Mouse (Mus musculus) testis, postnatal 10 days (tissue): ENCODE results near the gene Reep1.

Experiments
- DNase-seq: peaks from one replicate; pipeline ENCODE4 v3.0.0; 2021; ENCODE audit warnings: low spot score

The Reep1 gene

DNA sequence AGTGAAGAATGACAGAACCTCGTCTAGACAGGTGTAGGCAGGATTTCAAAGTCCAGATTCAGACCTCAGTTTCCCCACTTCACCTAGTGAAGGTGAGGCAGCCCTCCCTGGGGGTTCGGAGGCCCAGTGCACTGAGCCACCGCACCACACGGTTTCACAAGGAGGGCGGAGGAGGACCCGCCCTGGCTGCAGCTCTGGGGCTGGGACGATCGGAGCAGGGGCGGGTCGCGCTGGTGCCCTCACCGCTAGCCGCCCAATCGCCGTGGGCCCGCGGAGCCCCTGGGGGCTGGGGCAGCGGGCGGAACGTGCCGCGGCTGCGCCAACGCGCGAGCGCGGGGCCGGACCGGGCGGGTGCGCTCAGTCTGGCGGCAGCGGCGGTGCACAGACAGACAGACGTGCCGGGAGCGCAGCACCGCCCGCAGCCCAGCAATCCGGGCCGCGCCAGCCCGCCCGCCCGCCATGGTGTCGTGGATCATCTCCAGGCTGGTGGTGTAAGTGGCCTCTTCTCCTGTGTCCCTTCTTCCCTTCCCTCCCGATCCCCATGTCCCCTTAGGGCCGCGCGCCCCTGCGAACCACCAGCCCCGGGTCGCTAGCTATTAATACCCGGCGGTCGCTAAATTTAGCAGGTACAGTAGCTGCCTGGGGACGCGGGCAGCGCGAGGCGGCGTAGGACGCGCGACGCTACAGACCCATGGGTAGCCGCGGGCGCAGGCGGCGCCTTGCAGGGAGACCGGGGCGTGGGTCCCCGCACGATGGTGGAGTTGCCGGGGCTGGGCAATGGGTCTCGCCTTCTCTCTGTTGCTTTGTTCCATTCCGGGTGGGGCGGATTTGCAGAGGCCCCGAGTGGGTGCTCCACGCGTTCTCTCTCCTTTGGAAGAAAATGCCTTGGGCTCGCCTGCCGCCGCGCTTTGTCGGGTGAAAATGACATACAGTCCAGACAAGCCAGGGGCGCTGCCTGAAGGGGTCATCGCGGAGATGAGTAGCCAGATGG lies at the start of gene Reep1:
Gene Reep1, plus strand, starts transcription at position 51 of the 991 bp plus-strand sequence.
- DNase-seq = peak; percentile 81

DNA sequence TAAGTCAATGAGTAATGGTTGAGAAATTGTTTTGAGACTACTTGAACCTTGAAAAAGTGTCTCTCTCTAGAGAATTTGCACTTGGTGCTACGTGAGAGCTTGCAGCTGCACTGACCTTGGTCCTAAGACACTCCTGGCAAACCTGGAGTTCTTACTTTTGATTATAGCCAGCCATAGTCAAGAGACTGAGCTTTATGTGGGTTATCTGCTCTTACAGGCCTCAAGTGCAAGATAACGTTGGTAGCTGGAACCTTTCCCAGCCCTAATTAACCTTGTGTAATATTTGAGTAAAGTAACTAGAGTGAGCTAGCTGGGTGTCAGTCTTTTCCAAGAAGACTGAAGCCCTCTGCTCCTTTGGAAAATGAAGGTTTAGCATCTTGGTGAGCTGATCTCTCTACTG lies 49.1 kb upstream of the Reep1 start:
- DNase-seq = no peak

DNA sequence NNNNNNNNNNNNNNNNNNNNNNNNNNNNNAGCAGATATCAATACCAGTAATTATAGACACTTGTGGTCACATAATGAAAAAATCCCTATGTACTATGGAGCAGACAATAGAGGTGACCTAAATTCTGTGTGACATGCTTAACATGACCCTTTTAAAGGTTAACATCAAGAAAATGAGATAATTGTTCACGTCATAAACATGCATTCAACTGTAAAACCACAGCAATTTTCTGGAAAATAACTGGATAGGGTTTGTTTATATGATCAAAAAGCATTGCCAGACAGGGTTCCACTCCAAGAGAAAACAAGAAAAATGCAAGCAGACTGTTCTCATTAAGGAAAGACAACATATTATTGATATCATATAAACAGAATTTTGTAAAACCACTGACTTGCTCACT lies 42.9 kb upstream of the Reep1 start:
- DNase-seq = no peak

DNA sequence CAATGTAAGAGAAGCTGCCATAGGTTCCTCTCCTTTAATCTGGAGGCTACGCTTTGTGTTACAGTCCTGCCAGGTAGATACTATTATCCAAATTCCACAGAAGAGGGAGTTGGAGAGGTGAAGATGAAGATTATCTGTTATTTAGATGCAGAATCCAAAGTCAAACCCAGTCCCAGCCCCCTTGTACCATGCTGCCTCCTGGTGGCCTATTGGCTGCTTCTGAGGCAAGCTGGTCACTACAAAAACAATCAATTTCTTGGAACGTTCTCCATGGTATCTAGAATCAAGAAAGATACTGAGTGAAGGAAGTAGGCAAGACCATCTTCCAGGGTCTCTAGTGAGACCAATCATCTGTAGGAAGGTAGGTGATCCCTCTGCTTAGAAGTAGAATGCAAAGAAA lies 34.2 kb upstream of the Reep1 start:
- DNase-seq = peak; percentile 55

DNA sequence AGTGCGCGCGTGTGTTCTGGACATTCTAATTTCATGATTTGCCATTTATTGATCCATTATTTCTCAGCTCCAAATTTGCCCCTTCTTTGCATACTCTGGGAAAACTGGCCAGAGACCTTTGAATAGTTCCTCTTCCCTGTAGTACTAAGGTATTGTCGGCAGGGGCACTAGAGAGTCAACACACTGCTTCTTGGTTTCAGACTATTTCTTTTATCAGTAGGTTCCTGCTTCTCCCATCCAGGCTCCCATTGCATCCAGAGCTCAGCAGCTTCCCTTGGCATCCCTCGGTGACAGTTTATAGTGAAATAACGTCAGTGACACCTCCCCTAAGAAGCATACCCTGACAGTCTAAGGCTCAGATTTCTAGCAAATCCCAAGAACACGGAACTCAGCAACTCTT lies 28.5 kb upstream of the Reep1 start:
- DNase-seq = no peak

DNA sequence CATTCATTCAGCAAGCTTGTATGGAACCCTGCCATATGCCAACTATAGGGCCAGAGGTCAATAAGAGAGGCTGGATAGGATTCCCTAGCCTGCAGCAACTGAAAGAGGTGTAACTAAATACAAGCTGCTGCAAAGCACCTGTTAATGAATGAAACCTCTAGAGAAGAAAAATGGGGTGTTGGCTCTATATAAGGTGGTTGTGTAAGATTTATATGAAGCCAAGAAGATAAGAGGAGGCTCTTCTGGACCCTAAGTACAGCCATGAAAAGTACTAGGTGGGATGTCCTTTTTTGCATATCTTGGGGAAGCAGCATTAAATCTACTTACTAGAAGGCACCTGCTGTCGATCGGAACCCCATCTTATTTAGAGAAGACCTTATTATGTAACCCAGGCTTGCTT lies 12.2 kb upstream of the Reep1 start:
- no peak for DNase-seq

DNA sequence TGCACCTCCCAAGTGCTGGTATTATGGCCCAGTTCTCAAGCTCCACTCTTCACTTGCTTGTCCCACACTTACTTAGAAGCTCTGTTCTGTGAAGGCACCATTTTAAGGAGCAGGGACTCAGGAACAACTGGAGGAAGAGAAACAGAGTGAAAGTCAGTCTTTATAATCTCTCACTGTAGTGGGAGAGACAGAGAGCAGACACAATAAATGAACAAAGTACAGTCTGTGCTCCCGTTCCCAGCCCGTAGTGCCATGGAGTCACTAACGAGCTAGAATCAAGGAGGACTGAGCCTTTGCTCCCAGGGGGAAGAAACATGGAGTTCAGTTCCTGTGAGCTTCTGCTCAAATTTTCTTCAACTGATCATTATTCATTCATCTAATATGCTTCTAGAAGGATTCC lies 11.8 kb upstream of the Reep1 start:
- peak; percentile 30 for DNase-seq

DNA sequence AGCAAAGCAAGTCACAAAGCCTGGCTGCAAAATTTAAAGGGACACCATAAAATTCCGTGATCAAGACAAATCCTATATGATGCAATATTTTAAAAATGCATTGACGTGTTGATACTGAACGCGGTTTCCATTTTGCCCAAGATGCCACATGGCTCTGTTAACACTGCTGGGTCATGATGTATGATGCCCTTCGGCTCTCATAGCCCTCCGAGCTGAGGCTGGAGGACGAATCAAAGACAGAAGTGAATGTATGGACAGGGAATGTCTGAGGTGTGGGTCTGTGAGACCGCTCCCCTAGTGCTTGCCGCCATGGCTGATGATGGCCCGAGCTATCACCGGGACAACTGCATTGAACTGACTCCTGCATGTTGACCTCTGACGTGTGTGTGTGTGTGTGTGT lies 490 bp upstream of the Reep1 start:
- DNase-seq = peak; percentile 37

DNA sequence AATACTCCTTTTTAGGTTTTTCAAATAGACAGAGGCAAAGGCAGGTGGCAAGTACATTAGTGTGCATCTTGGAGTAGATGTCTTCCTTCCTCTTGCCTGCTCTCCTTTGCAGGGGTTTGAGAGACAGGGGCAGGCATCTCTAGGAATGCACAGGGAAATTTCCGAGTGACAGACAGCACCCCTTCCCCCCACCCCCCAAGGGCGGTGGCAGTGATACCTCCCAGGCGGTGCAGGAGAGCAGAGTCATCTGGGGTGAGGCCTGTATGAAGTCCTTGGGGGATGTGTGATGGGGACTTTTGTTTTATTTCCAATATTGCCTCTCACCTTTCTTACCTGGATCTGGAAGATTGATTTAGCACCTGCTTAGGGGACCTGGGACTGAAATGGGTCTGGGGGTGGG lies 1.2 kb downstream of the Reep1 start:
- peak; percentile 45 for DNase-seq

DNA sequence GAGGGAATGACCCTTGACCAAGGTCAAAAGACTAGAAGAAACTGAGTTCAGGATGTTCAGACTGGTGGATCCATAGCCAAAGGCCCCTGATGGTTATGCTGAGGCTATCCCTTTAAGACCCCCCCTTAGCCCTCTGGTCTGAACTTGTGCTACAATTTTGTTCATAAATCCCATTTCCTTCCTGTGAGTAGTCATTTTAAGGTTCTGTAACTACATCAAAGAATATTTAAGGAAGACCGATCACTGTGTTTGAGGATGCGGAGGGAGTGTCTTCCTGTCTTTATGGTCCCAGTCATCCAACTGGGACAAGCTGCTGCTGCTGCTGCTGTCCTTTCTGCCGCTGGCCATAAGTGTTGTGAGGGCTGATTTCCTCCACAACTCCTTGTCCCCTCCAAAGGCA lies 3.0 kb downstream of the Reep1 start:
- DNase-seq = peak; percentile 17

DNA sequence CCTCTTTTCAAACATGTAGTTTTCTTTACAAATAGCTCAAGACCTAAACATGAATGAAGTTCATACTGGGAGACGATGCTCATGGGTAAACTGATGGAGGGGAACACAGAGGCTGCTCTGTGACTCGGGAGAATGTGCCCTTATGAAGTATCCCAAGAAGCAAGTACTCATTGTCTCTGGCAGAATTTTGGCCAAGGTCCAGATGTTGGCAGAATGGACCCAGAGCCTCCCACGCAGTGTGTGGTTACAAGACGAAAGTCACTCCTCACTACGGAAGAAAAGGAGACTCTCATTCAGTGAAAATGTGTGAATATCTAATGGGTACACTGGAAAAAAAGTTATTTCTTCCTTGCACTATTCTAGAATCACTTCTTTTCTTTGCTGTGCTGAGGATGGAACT lies 3.8 kb downstream of the Reep1 start:
- peak; percentile 77 for DNase-seq

DNA sequence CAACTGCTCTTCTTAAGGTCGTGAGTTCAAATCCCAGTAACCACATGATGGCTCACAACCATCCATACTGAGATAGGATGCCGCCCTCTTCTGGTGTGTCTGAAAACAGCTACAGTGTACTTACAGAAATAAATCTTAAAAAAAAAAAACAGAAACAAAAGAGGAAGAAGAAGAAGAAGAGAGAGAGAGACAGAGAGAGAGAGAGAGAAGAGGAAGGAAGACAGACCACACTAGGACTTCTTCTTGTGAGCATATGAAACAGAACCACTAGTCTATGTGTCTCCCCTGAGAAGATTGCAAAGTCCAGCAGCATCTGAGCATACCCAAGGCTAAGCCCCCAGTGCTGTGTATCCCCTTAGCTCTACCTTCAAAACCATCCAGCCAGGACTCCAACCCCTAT lies 6.2 kb downstream of the Reep1 start:
- DNase-seq = peak; percentile 37

DNA sequence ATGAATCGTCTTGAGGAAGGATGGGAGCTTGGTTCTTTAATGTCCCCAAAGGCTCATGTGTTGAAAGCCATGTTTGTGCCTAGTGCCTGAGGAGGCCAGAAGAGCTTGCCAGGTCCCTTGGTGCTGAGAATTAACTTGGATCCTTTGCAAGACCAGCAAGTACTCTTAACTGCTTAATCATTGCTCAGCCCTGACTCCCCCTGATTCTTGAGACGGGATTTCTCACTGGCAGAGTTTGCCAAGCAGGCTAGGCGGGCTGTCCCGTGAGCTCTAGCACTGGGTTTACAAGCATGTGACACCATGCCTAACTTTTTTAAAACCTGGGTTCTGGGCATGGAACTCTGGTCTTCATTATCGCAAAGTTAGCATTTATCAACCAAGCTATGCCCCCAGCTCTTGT lies 7.6 kb downstream of the Reep1 start:
- peak; percentile 42 for DNase-seq

DNA sequence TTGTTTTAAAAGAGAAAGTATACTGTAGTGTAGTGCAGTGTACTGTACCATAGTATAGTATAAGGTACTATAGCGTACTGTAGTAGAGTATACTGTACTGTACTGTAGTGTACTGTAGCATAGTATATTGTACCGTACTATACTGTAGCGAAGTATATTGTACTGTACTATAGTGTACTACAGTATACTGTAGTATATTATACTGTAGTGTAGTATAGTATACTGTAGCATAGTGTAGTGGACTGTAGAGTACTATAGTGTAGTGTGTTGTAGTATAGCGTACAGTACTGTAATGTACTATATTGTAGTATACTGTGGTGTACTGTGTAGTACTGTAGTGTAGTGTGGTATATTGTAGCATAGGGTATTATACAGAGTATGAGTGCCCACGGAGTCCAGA lies 9.1 kb downstream of the Reep1 start:
- DNase-seq = no peak

DNA sequence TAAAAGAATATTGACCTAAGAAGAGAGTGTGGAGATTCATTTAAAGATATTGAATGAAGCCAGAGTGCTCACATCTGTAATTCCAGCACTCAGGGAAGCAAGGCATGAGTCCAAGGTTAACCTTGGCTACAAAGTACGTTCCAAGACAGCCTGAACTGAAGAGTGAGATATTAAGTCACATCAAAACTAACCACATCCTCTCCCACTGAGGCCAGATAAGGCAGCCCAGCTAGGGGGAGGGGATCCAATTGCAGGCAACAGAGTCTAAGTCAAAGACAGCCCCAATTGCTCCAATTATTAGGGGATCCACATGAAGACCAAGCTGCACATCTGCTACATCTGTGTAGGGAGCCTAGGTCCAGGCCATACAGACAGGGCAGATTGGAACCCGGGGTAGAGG lies 11.0 kb downstream of the Reep1 start:
- no peak for DNase-seq

DNA sequence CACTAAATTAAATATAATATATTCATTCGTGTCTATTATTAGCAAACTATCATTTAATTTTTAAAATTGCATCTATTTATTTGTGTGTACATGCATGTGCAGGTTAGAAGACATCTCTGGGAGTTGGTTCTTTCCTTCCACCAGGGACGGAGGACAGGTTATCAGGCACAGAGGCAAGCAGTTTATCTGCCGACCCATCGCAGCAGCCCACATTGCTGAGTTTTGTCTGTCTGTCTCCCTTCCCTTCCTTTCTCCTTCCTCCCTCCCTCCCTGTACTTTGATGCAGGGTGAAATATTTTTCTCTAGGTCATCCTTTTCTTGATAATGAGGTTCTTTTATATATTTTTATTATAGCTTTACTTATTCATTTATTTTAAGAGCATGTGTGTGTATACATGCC lies 11.9 kb downstream of the Reep1 start:
- DNase-seq = no peak

DNA sequence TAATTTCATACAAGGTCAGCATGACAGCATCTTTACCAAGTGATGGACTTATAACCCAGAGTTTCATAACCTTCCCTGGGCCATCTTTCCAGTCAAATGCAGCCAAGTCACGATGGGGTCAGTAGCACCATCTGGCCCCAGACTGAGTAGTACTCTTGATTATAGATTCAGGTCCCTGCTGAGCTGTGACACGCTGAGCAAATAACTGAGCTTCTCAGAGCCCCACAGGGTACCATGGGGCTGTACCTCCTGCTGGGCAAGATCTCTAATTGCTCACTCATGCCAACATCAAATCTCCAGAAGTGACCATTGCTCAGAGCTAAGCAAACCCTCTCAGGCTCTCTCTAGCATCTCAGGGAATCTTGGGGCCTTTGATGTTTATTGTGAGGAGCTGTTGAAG lies 15.6 kb downstream of the Reep1 start:
- no peak for DNase-seq

DNA sequence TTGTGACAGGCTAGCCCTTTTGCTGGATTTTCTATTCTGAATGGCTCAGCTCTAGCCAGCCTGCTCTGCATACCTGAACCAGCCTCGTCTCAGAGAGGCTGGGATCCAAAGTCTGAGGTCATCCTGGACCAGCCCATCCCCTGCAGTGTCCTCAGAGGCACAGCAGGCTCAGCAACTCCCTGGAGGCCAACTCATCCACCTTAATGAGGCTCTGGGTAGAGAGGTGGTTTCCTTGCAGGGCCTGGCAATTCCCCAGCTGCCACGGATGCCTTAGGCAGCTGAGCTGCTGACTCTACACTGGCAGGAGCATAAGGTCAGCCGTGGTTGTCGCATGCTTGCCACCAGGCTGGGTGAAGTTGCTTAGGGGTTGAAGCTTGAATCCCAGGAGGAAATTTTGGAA lies 16.2 kb downstream of the Reep1 start:
- no peak for DNase-seq

DNA sequence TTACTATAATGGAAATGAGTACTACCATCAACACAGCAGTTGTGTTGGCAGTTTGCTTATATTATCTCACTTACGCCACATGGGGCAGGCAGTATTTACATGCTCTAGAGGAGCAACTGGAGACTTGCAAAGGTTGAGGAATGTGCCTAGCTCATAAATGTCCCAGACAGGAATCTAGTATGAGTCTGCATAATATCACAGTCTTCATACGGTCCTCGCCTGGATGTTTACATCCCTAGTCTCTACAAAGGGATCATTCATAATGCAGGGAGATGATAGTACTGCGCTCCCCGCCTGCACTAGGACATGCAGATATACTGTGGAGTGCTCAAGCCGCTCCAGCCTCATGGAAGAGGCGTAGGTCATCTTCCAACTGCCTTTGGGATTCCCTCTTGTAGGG lies 19.3 kb downstream of the Reep1 start:
- DNase-seq = no peak

DNA sequence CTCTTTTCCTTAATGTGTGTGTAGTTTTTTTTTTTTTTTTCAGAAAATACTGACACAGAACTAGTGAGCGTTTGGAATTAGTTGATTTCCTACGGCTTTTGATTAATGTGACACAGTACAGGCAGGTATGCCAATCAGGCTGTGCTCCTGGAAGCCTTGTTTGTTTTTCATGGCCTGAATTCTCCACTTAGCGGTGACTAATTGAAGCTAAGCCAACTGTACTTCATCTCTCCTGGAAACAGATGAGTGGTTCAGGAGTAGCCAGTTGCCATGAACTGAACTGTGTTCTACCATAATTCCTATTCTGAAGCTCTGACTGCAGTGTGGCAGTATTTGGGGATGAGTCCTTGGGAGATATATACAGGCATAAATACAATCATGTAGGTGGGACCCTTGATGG lies 20.9 kb downstream of the Reep1 start:
- DNase-seq = no peak

DNA sequence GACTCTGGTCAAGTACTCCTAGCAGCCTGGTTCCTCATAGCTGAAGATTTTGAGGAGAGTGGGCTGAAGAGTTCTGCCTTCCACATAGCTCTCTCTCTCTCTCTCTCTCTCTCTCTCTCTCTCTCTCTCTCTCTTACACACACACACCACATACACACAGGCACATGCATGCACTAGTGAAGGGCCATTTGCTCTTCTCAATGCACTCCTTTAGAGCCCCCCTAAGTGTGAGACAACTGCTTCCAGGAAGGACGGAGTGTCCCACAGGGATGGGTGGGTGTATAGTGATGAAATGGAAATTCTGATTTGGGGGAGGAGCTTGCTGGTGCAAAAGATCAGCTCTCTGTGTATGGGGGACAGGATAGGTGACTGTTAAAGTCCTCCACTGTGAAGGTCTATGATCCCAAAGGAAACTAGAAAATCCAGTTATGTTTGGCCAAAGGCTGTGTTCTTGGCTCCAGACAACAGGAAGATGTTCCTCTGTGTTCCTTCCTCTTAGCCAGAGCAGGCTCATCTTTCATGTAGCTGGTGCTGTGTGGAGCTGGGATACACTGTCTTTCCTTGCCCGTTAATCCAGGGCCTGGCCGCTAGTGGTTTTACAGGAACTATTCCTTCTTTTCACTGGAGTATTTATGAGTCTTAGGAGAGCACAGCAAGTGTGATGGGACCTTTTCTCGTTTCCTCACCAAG lies 27.7 kb downstream of the Reep1 start:
- DNase-seq = no peak

DNA sequence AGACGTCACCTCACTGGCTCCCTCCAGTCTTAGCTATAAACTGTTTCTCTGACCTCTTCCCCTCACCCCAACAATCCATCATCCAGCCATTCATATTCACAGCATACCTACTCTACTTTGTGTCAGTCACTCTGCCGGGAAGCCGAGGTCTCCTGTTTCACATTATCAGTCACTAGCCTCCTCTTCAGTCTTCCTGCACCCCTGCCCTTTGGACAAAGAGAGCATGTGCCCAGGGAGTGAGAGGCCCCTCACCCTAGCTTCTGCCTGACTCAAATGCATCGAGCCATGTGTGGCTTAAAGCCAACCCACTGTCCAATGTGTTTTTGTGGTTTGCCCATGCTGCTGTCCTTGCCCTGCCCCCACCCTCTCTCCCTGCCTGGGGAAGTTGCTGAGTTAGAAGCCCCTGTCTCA lies 28.2 kb downstream of the Reep1 start:
- peak; percentile 51 for DNase-seq

DNA sequence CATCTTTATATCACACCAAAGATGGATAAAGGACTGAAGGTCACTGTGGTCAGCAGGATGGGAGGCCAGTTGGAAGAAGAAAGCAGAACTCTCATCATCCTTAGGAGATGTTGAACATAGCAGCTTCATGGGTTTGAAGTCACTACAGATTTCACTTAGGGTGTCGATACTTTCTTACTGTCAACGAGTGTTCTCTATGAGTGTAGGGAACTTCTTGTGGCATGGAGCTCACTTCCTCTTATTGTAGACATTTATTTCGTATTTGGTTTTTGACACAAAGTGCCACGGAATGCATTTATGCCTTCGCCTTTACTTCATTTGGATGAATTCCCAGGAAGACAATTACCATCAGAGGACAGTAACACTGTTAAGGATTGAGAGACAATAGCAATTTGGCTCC lies 28.7 kb downstream of the Reep1 start:
- no peak for DNase-seq
